Mouse (Mus musculus): ENCODE measurements around the gene Agpat3.

Agpat3 gene

DNA sequence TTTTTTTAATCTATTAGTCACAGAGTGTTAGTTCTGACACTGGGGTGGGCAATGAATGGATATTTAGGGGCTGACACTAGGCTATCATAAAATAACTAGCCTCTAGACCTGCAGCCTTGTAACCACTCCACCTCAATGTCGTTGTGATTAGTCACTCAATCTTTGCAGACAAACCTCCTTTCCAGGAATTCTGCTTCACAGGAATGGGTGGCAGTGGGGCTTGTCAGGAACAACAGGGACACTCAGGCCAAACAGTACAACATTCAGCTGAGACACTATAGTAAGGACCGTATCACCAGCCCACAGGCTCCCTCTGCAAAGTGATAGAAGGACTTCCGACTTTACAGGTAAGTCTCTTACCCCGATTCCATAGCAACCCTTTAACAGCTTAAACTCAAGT is 105.6 kb downstream of the Agpat3 start:
- no peak for DNase-seq

GRCm38 (mm10) chr10:78245225-78245547 is 107.1 kb downstream of the Agpat3 start:
- no peak for DNase-seq

DNA sequence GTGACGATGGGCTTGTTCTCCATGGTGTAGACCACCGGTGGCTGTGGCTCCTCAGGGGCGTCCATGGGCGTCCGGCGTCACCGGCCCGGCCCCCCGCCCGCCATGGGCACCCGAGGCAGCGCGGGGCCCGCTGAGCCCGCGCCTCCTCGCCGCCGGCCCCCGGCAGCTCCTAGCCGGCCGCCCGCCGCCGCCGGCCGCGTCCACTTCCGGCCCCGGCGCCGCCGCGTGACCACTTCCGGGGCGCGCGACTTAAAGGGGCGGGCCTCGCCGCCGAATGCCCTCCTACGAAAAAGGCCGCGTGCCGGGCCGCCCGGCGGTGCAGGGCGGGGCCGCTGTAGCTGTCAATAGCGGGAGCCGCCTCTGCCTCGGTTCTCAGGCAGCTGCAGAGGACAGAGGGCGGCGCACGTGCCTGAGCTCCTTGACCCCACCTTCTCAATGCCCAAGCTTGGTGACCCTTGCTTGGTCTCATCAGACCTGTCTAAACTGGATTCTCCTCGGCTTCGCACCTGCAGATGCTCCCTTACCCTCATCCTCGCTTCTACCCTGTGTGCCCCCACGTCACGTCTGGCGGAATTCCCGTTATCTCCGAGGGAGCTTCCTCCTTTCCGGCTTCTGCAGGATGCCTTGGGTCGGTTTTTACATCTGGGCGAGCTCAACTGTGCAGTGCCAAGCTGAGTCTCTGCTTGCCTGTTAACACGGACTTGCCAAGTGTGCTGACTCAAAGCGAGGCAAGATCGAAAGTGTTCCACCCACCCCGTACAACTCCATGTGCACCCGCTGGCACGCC is 107.7 kb downstream of the Agpat3 start, which contains the start of gene Trappc10:
Gene Trappc10 (minus strand): TSS at position 204 of the 787 bp plus-strand sequence.
- peak; percentile 91 for DNase-seq

GRCm38 (mm10) chr10:78244058-78244437 is 108.2 kb downstream of the Agpat3 start:
- DNase-seq = peak; percentile 61

DNA sequence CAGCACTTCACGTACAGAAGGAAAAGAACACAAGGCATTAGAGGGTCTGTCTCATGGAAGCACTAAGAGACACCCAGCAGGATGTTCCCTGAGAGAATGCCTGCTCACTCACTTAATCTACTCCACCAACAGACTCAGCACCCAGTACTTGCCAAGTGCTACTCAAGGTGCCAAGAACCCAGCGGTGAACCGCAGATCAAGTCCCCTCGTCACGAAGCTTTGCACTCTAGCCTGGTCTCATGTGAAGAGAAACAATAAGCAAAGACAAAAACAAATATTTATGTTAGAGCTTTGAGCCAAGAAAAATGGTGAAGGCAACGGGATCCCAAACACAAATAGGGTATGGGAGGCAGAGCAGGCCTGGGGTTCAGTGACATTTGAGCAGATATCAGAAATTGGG is 113.4 kb downstream of the Agpat3 start:
- DNase-seq = no peak

DNA sequence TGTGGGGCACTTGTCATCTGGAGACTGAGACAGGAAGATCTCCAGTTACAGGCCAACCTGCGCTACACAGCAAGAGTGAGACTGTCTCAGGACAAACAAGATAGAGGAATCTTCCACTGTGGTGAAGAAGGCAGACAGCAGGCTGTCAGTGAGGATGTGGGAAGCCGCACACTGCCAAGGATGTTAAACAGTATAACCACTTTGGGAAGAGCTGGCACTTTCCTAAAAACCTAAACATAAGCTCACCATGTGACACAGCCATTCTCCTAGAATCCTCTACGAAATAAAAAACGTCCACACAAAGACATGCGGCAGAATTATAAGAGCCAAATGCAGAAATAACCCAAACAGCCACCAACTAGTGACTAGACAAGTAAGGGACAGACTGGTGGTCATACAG is 114.0 kb downstream of the Agpat3 start:
- DNase-seq = no peak

DNA sequence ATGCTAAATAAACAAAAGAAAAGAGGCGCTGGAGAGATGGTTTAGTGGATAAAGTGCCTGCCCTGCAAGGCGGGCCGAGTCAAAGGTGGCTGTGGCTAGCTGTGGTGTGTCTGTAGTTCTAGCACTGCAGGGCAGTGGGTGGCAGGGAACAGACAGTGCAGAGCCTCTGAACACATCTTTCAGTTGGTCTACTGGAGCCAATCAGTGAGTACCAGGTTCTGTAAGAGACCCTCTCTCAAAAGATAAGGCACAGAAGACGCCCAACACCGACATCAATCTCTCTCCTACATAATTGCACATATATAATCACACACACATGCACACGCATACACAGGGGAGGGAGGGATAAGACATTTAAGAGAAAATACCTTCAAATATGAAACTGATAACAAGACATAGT is 114.5 kb downstream of the Agpat3 start:
- no peak for DNase-seq

DNA sequence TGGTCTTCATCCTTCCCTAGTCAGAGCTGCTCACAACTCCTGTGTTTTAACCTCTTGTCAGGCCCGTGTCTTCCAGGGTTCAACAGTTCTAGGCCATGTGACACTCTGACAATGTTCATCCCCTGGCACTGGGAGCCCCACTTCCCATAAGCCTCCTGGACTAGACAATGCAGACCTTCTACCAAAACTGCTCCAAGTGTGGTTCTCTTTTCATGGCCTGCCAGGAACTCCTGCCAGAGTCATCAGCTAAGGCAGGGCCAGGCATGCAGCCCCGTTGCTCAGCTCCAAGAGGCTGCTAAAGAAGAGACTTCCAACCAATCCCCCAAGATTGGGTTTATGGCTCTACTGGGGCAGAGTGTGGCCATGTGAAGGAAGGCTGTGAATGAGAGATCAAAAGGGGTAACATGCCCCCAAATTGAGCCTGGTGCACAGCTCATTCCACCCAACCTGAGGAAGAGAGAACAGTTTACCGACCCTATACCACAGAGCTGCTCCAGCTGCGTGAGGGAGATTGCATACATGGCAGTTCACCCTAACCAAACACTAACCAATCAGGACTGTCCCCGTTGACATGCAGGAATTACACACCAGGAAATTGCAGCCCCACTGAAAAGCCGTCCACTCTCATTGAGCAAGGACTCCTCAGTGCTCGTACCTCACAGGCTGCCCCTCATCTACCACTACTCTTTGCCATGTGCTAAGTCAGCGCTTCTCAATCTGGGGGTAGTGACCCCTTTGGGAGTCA is 115.2 kb downstream of the Agpat3 start:
- DNase-seq = no peak

DNA sequence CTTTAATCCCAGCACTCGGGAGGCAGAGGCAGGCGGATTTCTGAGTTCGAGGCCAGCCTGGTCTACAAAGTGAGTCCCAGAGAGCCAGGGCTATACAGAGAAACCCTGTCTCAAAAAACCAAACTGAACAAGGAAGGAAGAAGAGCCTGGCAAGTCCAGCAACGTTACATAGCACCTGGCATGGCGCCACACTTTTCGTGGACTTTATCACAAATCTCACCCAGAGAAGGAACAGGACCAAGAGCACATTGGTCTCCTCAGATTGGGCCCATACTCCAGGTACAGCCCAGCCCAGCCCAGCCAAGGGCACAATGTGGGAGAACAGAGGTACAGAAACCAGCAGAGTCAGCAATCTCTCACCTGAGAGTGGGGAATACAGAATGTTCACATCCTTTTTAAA is 118.5 kb downstream of the Agpat3 start:
- peak; percentile 50 for DNase-seq

DNA sequence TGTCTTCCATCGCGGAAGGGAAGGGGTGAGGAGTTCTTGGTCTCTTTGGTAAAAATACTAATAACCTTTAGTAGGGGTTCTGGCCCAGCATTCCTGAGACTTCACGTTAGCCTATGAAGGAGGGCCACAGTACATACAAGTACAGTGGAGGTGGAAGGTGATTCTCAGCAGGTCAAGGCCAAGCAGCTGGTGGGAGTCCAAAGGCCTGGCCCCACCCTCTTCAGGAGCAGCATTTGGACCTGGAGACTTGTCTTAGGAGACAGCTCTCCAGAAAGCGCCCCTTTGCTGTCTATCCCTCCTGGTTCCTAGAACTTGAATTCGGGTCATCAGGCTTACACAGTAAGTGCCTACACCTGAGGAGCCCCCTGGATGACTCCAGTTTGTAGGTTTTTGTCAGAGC is 119.1 kb downstream of the Agpat3 start:
- DNase-seq = peak; percentile 24

DNA sequence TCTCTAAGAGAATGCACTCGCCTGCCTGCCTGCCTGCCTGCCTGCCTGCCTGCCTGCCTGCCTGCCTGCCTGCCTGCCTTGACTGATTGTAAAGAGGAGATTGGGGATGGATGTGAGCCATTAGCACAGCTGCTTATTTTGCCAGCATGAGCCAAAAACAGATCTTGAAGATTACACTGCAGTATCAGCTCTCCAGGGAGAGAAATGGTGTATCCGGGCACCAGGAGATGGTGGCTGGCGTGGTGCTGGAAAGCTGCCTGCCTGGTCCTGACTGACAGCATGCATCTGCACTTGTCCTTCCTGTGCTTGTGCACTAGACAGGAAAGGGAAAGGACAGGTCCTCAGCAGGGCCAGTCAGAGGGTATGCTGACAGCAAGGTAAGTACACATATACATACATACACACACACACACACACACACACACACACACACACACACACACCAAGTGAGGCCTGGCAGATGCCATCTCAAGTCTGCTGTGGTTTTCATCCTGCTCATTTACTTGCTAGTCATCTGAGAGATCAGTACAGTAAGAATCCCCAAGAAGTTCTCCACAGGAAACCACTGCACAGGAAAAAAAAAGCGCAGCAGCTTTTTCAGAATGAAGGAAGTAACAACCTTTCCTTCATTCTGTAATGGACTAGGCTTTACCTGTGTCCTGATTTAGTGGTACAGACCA is 119.8 kb downstream of the Agpat3 start:
- DNase-seq = no peak

GRCm38 (mm10) chr10:78228560-78228928 is 123.7 kb downstream of the Agpat3 start:
- no peak for DNase-seq

DNA sequence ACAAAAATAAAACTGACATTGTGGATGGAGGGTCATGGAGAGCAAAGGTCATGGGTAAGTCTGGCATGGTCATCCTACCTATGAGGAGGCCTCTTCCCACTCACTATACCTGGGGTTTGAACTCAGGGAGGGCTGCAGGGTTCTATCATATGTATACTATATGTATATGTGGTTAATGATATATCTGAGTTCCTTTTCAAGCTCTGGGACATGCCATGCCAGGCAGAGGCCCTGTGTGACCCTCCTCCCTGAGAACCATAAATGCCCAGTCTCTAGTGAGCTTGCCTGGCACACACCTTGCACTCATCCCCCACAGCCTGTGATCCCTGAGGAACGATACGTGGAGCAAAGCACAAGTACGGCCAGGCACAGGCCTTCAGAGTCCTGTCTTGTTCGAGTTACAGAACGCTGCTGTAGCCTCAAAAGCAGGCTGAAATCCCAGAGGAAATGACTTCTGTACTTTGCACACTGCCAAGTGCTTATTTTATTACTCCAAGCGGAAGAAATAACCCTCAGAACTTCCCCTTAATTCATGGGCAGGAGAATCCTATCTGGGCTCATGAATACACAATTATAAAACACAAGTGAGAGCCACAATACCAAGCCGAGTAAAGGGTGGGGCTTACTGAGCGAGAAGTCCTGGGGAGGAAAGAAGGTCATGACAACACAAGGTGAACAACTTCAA is 124.3 kb downstream of the Agpat3 start:
- DNase-seq = peak; percentile 52

DNA sequence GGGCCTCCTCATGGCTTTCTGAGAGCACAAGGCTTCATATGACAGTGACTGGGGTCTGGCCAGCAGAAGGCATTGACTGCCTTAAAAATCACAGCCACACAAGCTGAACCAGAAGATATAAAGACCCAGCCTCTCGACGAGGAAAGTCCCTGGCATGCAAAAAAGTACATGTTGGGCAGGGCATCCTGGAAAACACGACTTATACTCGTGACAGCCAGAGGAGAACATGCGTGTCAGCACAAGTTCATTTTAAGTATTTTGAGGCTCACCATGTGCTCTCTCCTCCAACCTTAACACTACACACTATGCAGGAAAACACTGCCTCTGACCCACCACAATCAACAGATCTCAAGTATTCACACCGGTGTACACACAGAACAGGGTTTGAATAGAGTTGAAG is 128.2 kb downstream of the Agpat3 start:
- no peak for DNase-seq

DNA sequence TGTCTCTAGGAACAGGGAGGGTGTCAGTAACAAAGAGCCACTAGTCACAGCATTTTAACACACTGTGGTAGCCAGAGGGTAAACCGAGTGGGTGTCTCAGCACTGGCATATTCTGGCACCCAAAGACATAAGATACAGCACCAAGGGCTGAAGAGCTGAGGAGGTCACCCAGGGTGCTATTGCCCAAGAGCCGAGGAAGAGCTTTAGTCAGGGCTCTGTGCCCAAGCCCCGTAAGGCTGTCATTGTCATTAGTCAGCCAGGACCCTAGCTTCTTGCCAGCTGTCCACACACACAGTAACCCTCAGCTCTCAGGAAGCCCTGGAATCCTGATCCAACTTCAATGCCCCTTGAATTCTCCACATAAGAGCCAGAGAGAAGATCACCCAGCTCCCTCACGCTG is 129.4 kb downstream of the Agpat3 start:
- DNase-seq = no peak

GRCm38 (mm10) chr10:78221315-78221714 is 131.0 kb downstream of the Agpat3 start:
- no peak for DNase-seq

- no peak for DNase-seq
Observed at GRCm38 (mm10) chr10:78219528-78219927, 132.8 kb downstream of the Agpat3 start.
